Mouse (Mus musculus): ENCODE results near the gene Jph2.

DNA sequence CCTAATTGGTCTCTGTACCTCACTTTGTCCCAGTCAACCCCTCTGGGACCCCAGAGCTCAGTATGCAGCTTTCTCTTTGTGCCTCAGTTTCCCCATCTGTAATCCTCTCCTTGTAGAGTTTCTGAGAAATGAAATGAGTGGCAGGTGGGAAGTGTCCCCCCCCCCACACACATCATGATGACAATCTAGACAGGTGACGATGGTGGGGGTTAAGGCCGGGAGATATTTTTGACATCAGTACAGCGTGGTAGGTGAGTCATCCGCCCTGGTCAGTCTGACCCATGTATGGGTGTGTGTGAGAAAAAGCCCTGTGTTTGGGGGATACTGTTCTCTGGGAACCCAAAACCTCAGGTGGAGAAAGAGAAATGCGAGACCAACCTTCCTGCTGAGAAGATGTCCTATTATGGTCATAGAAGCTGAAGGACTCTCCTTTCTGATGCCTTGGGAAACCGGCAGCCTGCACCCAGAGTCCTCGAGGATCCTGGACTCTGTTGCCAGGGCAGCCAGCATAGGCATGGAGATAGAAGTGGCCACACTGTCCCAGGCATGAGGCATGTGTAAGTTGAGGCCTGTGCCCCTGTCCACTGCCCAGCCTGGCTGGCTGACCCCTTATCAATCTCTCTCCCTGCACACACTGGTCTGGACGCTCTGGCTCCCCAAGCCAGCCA, 50.1 kb downstream of the Jph2 start:
- TF ChIP-seq CTCF (IDR thresholded peaks at IDR 0.05; ENCODE audit: borderline replicate concordance, extremely low read depth, insufficient read depth, insufficient read length) (no peak), POLR2A (IDR thresholded peaks at IDR 0.05; ENCODE audit: borderline replicate concordance, extremely low read depth, insufficient read depth, insufficient read length, poor library complexity, severe bottlenecking) (no peak)
